Mouse (Mus musculus): Measurements from ENCODE around the gene Timm8a2. TPM values are rescaled to one million over a fixed set of nuclear protein-coding genes. Genes with fewer than 3 reads are reported as not detected.
A peak's percentile ranks its signal among the peaks of the same experiment; 100 is the strongest.
"Not testable (repeated sequence)": the region's sequence is repeated elsewhere in the genome, so short reads cannot be mapped to it uniquely, and the experiment has no call there.

Gene Timm8a2
- polyA plus RNA-seq, 1 experiment from 2014 or later = not detected

GRCm38 (mm10) chr14:122057941-122058346 is 23.5 kb downstream of the Timm8a2 start:
- H3K9ac ChIP-seq (ENCODE audit: low read depth, low read length) = no peak overlapping the region
- no peaks in the 10 kb centered on the region for H3K27me3 ChIP-seq (replicated peaks; ENCODE audit: control insufficient read depth, insufficient read depth, low read length)
- H3K4me2 ChIP-seq (ENCODE audit: low read depth, low read length) = no peak overlapping the region
- no peak overlapping the region for H3K27ac ChIP-seq (replicated peaks; ENCODE audit: low read depth, low read length)
- DNase-seq (ENCODE audit: low spot score) (no peak), ATAC-seq (ENCODE audit: low read depth) (no peak)
- WGBS = 40% methylated on average over 2 of the region's 2 CpGs
- H3K9me3 ChIP-seq (ENCODE audit: control insufficient read depth, low read length) = no peaks in the 10 kb centered on the region
- no peaks in the 10 kb centered on the region for H3K36me3 ChIP-seq (ENCODE audit: control insufficient read depth, insufficient read depth, low read length)
- H3K4me3 ChIP-seq (ENCODE audit: low read depth, low read length) = no peak overlapping the region
- H3K4me1 ChIP-seq (ENCODE audit: control insufficient read depth, insufficient read depth, low read length) = no peaks in the 10 kb centered on the region

- WGBS = 14% methylated on average over 3 of the region's 3 CpGs
- Histone ChIP-seq H3K27ac (replicated peaks; ENCODE audit: low read depth, low read length) (no peak overlapping the region), H3K4me2 (ENCODE audit: low read depth, low read length) (no peak overlapping the region), H3K36me3 (ENCODE audit: control insufficient read depth, insufficient read depth, low read length) (no peaks in the 10 kb centered on the region), H3K4me1 (ENCODE audit: control insufficient read depth, insufficient read depth, low read length) (no peaks in the 10 kb centered on the region), H3K9me3 (ENCODE audit: control insufficient read depth, low read length) (no peaks in the 10 kb centered on the region), H3K4me3 (ENCODE audit: low read depth, low read length) (no peak overlapping the region), H3K27me3 (replicated peaks; ENCODE audit: control insufficient read depth, insufficient read depth, low read length) (no peaks in the 10 kb centered on the region), H3K9ac (ENCODE audit: low read depth, low read length) (no peak overlapping the region)
- peak; percentile 87 for DNase-seq (ENCODE audit: low spot score)
- peak; percentile 54 for ATAC-seq (ENCODE audit: low read depth)
These were observed 26.2 kb downstream of the Timm8a2 start for GRCm38 (mm10) chr14:122060642-122061041.

- Histone ChIP-seq H3K36me3 (ENCODE audit: control insufficient read depth, insufficient read depth, low read length) (no peaks in the 10 kb centered on the region), H3K27me3 (replicated peaks; ENCODE audit: control insufficient read depth, insufficient read depth, low read length) (no peaks in the 10 kb centered on the region), H3K9ac (ENCODE audit: low read depth, low read length) (no peak overlapping the region), H3K4me3 (ENCODE audit: low read depth, low read length) (no peak overlapping the region), H3K27ac (replicated peaks; ENCODE audit: low read depth, low read length) (no peak overlapping the region), H3K9me3 (ENCODE audit: control insufficient read depth, low read length) (no peaks in the 10 kb centered on the region), H3K4me1 (ENCODE audit: control insufficient read depth, insufficient read depth, low read length) (no peaks in the 10 kb centered on the region), H3K4me2 (ENCODE audit: low read depth, low read length) (no peak overlapping the region)
- no peak for ATAC-seq (ENCODE audit: low read depth)
- 83% methylated on average over 6 of the region's 6 CpGs for WGBS
- no peak for DNase-seq (ENCODE audit: low spot score)
These were observed 26.9 kb downstream of the Timm8a2 start for GRCm38 (mm10) chr14:122061376-122061775.

GRCm38 (mm10) chr14:122062411-122063090 is 28.1 kb downstream of the Timm8a2 start:
- no peak for ATAC-seq (ENCODE audit: low read depth)
- no peaks in the 10 kb centered on the region for H3K9me3 ChIP-seq (ENCODE audit: control insufficient read depth, low read length)
- H3K27ac ChIP-seq (replicated peaks; ENCODE audit: low read depth, low read length) = no peak overlapping the region
- no peak for DNase-seq (ENCODE audit: low spot score)
- no peak overlapping the region for H3K9ac ChIP-seq (ENCODE audit: low read depth, low read length)
- no peak overlapping the region for H3K4me3 ChIP-seq (ENCODE audit: low read depth, low read length)
- H3K4me1 ChIP-seq (ENCODE audit: control insufficient read depth, insufficient read depth, low read length) = no peaks in the 10 kb centered on the region
- H3K36me3 ChIP-seq (ENCODE audit: control insufficient read depth, insufficient read depth, low read length) = no peaks in the 10 kb centered on the region
- WGBS = 79% methylated on average over 10 of the region's 10 CpGs
- H3K27me3 ChIP-seq (replicated peaks; ENCODE audit: control insufficient read depth, insufficient read depth, low read length) = no peaks in the 10 kb centered on the region
- no peak overlapping the region for H3K4me2 ChIP-seq (ENCODE audit: low read depth, low read length)

GRCm38 (mm10) chr14:122063599-122063998 is 29.1 kb downstream of the Timm8a2 start:
- Histone ChIP-seq H3K9ac (ENCODE audit: low read depth, low read length) (no peak overlapping the region), H3K4me2 (ENCODE audit: low read depth, low read length) (no peak overlapping the region), H3K4me1 (ENCODE audit: control insufficient read depth, insufficient read depth, low read length) (no peaks in the 10 kb centered on the region), H3K27me3 (replicated peaks; ENCODE audit: control insufficient read depth, insufficient read depth, low read length) (no peaks in the 10 kb centered on the region), H3K27ac (replicated peaks; ENCODE audit: low read depth, low read length) (no peak overlapping the region), H3K36me3 (ENCODE audit: control insufficient read depth, insufficient read depth, low read length) (no peaks in the 10 kb centered on the region), H3K9me3 (ENCODE audit: control insufficient read depth, low read length) (no peaks in the 10 kb centered on the region), H3K4me3 (ENCODE audit: low read depth, low read length) (no peak overlapping the region)
- no peak for ATAC-seq (ENCODE audit: low read depth)
- WGBS = 65% methylated on average over 5 of the region's 5 CpGs
- DNase-seq (ENCODE audit: low spot score) = no peak

- H3K4me3 ChIP-seq (ENCODE audit: low read depth, low read length) = no peak overlapping the region
- peak; percentile 38 for DNase-seq (ENCODE audit: low spot score)
- ATAC-seq (ENCODE audit: low read depth) = no peak
These were observed 30.0 kb downstream of the Timm8a2 start for GRCm38 (mm10) chr14:122064519-122064918.

GRCm38 (mm10) chr14:122066243-122066642 is 31.8 kb downstream of the Timm8a2 start:
- Histone ChIP-seq H3K4me2 (ENCODE audit: low read depth, low read length) (no peak overlapping the region), H3K27ac (replicated peaks; ENCODE audit: low read depth, low read length) (no peak overlapping the region), H3K27me3 (replicated peaks; ENCODE audit: control insufficient read depth, insufficient read depth, low read length) (no peaks in the 10 kb centered on the region), H3K36me3 (ENCODE audit: control insufficient read depth, insufficient read depth, low read length) (no peaks in the 10 kb centered on the region), H3K9me3 (ENCODE audit: control insufficient read depth, low read length) (no peaks in the 10 kb centered on the region), H3K4me3 (ENCODE audit: low read depth, low read length) (no peak overlapping the region), H3K9ac (ENCODE audit: low read depth, low read length) (no peak overlapping the region), H3K4me1 (ENCODE audit: control insufficient read depth, insufficient read depth, low read length) (no peaks in the 10 kb centered on the region)
- no peak for DNase-seq (ENCODE audit: low spot score)
- ATAC-seq (ENCODE audit: low read depth) = no peak
- WGBS = 49% methylated on average over 4 of the region's 4 CpGs

More at GRCm38 (mm10) chr14:122064519-122064918, 30.0 kb downstream of the Timm8a2 start:
- Histone ChIP-seq H3K4me2 (ENCODE audit: low read depth, low read length) (no peak overlapping the region), H3K9ac (ENCODE audit: low read depth, low read length) (no peak overlapping the region), H3K27me3 (replicated peaks; ENCODE audit: control insufficient read depth, insufficient read depth, low read length) (no peaks in the 10 kb centered on the region), H3K9me3 (ENCODE audit: control insufficient read depth, low read length) (no peaks in the 10 kb centered on the region), H3K36me3 (ENCODE audit: control insufficient read depth, insufficient read depth, low read length) (no peaks in the 10 kb centered on the region), H3K4me1 (ENCODE audit: control insufficient read depth, insufficient read depth, low read length) (no peaks in the 10 kb centered on the region), H3K27ac (replicated peaks; ENCODE audit: low read depth, low read length) (no peak overlapping the region)
- 5% methylated on average over 2 of the region's 2 CpGs for WGBS

GRCm38 (mm10) chr14:122068036-122068435 is 33.6 kb downstream of the Timm8a2 start:
- not testable (repeated sequence) for ATAC-seq (ENCODE audit: low read depth); H3K4me3 ChIP-seq (ENCODE audit: low read depth, low read length); H3K36me3 ChIP-seq (ENCODE audit: control insufficient read depth, insufficient read depth, low read length); H3K9ac ChIP-seq (ENCODE audit: low read depth, low read length); H3K27ac ChIP-seq (replicated peaks; ENCODE audit: low read depth, low read length); H3K9me3 ChIP-seq (ENCODE audit: control insufficient read depth, low read length); DNase-seq (ENCODE audit: low spot score); H3K27me3 ChIP-seq (replicated peaks; ENCODE audit: control insufficient read depth, insufficient read depth, low read length); H3K4me2 ChIP-seq (ENCODE audit: low read depth, low read length); H3K4me1 ChIP-seq (ENCODE audit: control insufficient read depth, insufficient read depth, low read length)
- 59% methylated on average over 3 of the region's 3 CpGs for WGBS

All from embryonic facial prominence, embryonic 14.5 days (tissue).